Mouse (Mus musculus): ENCODE data around the gene Fpr-rs3. TPM values are rescaled to one million over a fixed set of nuclear protein-coding genes. Genes with fewer than 3 reads are reported as not detected.

The Fpr-rs3 gene
- not detected in 2 replicates for polyA plus RNA-seq (2014; fragmentation: Nextera tagmentation; extraction: Ambion mirVana)

GRCm38 (mm10) chr17:20624777-20625176 lies at the start of gene Fpr-rs3:
Fpr-rs3 (minus strand) TSS chr17:20624877.
- no peaks in the 10 kb centered on the region for H3K4me1 ChIP-seq (replicated peaks; ENCODE audit: control insufficient read depth, insufficient read depth, low read length)
- H3K9ac ChIP-seq (ENCODE audit: low read length): no peak within 1 kb of the TSS
- DNase-seq (ENCODE audit: low spot score) (no peak), ATAC-seq (replicated peaks; ENCODE audit: low FRiP score, low TSS enrichment, low read depth) (no peak)
- no peak within 1 kb of the TSS for H3K4me3 ChIP-seq (ENCODE audit: low read depth, low read length)
- no peaks in the 10 kb centered on the region for H3K9me3 ChIP-seq (ENCODE audit: control insufficient read depth, low read length)
- no peaks in the 10 kb centered on the region for H3K36me3 ChIP-seq (ENCODE audit: control insufficient read depth, insufficient read depth, low read length)
- H3K27me3 ChIP-seq (replicated peaks; ENCODE audit: control insufficient read depth, insufficient read depth, low read length): no peaks in the 10 kb centered on the region
- no peak within 1 kb of the TSS for H3K27ac ChIP-seq (ENCODE audit: low read depth)
- H3K4me2 ChIP-seq (ENCODE audit: low read length): no peak within 1 kb of the TSS

GRCm38 (mm10) chr17:20596323-20596722 lies 28.4 kb downstream of the Fpr-rs3 start, which contains the start of gene Vmn2r110:
Vmn2r110 (minus strand) TSS chr17:20596423.
- Histone ChIP-seq H3K9ac (ENCODE audit: low read length) (no peak within 1 kb of the TSS), H3K4me2 (ENCODE audit: low read length) (no peak within 1 kb of the TSS), H3K27me3 (replicated peaks; ENCODE audit: control insufficient read depth, insufficient read depth, low read length) (no peaks in the 10 kb centered on the region), H3K27ac (ENCODE audit: low read depth) (no peak within 1 kb of the TSS), H3K4me1 (replicated peaks; ENCODE audit: control insufficient read depth, insufficient read depth, low read length) (no peaks in the 10 kb centered on the region), H3K9me3 (ENCODE audit: control insufficient read depth, low read length) (0 out of 2 replicates have a peak, but pooled peaks cover under 1% of the 10 kb centered on the region), H3K36me3 (ENCODE audit: control insufficient read depth, insufficient read depth, low read length) (no peaks in the 10 kb centered on the region), H3K4me3 (ENCODE audit: low read depth, low read length) (no peak within 1 kb of the TSS)
- DNase-seq (ENCODE audit: low spot score) (no peak), ATAC-seq (replicated peaks; ENCODE audit: low FRiP score, low TSS enrichment, low read depth) (no peak)
- WGBS: 38% methylated on average over 1 of the region's 1 CpGs

Other genes starting within 250 kb of the Fpr-rs3 start
- not detected in 2 replicates for gene Vmn1r224, start 210.7 kb downstream of the Fpr-rs3 start, polyA plus RNA-seq (2014; fragmentation: Nextera tagmentation; extraction: Ambion mirVana)
- not detected in 2 replicates for gene Vmn2r108, start 143.5 kb downstream of the Fpr-rs3 start, polyA plus RNA-seq (2014; fragmentation: Nextera tagmentation; extraction: Ambion mirVana)
- gene Vmn1r225, start 126.7 kb downstream of the Fpr-rs3 start, polyA plus RNA-seq (2014; fragmentation: Nextera tagmentation; extraction: Ambion mirVana): not detected in 2 replicates
- gene Vmn2r109, start 60.1 kb downstream of the Fpr-rs3 start, polyA plus RNA-seq (2014; fragmentation: Nextera tagmentation; extraction: Ambion mirVana): not detected in 2 replicates
- 0.03 TPM in 2 replicates for gene Vmn2r110, start 28.5 kb downstream of the Fpr-rs3 start, polyA plus RNA-seq (2014; fragmentation: Nextera tagmentation; extraction: Ambion mirVana)
- gene Vmn1r226, start 58.0 kb upstream of the Fpr-rs3 start, polyA plus RNA-seq (2014; fragmentation: Nextera tagmentation; extraction: Ambion mirVana): not detected in 2 replicates
- gene Vmn1r227, start 105.0 kb upstream of the Fpr-rs3 start, polyA plus RNA-seq (2014; fragmentation: Nextera tagmentation; extraction: Ambion mirVana): not detected in 2 replicates
- not detected in 2 replicates for gene Vmn1r228, start 161.3 kb upstream of the Fpr-rs3 start, polyA plus RNA-seq (2014; fragmentation: Nextera tagmentation; extraction: Ambion mirVana)
- gene Vmn1r229, start 186.7 kb upstream of the Fpr-rs3 start, polyA plus RNA-seq (2014; fragmentation: Nextera tagmentation; extraction: Ambion mirVana): not detected in 2 replicates
- gene Vmn1r230, start 215.6 kb upstream of the Fpr-rs3 start, polyA plus RNA-seq (2014; fragmentation: Nextera tagmentation; extraction: Ambion mirVana): not detected in 2 replicates